Mouse (Mus musculus): ENCODE data around the gene Strn. TPM values are rescaled to one million over a fixed set of nuclear protein-coding genes. Genes with fewer than 3 reads are reported as not detected.
A peak's percentile ranks its signal among the peaks of the same experiment; 100 is the strongest.

Gene Strn
- 10 to 100 TPM; 22.5 to 23.0 TPM for total RNA-seq (2021)
- long read RNA-seq, experiment 1, full-length matches to known transcripts = 6 of 14 reads
- long read RNA-seq, experiment 1, partial matches to known transcripts = 2 of 14 reads
- long read RNA-seq, experiment 1, other reads (novel, unspliced or antisense) = 6 of 14 reads
- long read RNA-seq, experiment 2, partial matches to known transcripts = 1 of 3 reads
- long read RNA-seq, experiment 2, other reads (novel, unspliced or antisense) = 2 of 3 reads

GRCm38 (mm10) chr17:78737096-78737495, at the start of gene Strn:
Gene Strn, minus strand, starts transcription at chr17:78737196.
- no peak for DNase-seq

GRCm38 (mm10) chr17:78778765-78779164, 41.8 kb upstream of the Strn start:
- no peak for DNase-seq

GRCm38 (mm10) chr17:78772317-78772716, 35.3 kb upstream of the Strn start:
- DNase-seq = no peak

- DNase-seq = no peak
These were observed 33.9 kb upstream of the Strn start for GRCm38 (mm10) chr17:78770932-78771331.

- peak in 1 of 2 experiments; percentile 26 for DNase-seq
These were observed 32.3 kb upstream of the Strn start for GRCm38 (mm10) chr17:78769341-78769740.

GRCm38 (mm10) chr17:78768937-78769336, 31.9 kb upstream of the Strn start:
- peak in 1 of 2 experiments; percentile 35 for DNase-seq

DNA sequence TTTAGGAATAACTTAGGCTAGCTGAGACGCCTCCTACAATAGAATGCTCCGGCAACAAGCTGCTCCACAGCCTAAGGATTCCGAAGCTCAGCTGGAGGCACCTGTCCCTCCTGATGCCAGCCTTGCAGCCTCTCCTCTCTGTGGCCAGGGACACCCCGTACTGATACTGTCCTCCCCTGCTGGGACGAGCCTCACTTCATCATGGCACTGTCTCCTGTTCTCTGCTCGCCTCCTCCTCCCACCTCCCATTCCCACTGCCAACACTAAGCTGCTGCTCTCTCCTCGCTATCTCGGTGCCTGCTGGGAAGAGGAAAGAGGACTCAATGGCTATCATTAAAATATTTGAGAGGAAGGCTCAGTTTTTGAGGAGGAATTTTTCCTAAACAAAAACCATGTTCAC, 30.6 kb upstream of the Strn start:
- peak in 1 of 2 experiments; percentile 46 for DNase-seq

GRCm38 (mm10) chr17:78766084-78766483, 29.1 kb upstream of the Strn start:
- DNase-seq = no peak

DNA sequence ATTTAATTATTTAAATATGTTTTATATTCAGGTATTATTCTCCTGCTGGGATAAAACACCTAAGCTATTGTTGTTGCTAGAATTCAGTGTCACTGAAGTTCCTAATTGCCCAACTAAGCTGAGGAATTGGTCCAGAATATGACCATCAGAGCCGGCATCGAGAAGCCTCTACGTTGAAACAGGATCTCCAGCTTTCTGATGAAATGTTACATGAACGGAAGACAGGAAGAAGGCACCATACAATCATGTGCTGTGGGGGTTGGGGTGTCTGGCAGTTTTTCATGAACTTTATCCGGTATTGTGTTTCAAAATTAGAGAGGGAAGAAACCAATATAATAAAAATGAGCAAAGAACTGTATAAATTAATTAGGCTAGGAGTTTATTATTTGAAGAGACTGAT, 26.3 kb upstream of the Strn start:
- no peak for DNase-seq

- no peak for DNase-seq
These were observed 16.1 kb upstream of the Strn start for GRCm38 (mm10) chr17:78752938-78753655.

GRCm38 (mm10) chr17:78752064-78752463, 15.1 kb upstream of the Strn start:
- DNase-seq = no peak

- DNase-seq = no peak
These were observed 11.4 kb upstream of the Strn start for GRCm38 (mm10) chr17:78748440-78748839.

GRCm38 (mm10) chr17:78738416-78738815, 1.4 kb upstream of the Strn start:
- no peak for DNase-seq

- DNase-seq = no peak
These were observed 775 bp upstream of the Strn start for GRCm38 (mm10) chr17:78737771-78738170.

DNA sequence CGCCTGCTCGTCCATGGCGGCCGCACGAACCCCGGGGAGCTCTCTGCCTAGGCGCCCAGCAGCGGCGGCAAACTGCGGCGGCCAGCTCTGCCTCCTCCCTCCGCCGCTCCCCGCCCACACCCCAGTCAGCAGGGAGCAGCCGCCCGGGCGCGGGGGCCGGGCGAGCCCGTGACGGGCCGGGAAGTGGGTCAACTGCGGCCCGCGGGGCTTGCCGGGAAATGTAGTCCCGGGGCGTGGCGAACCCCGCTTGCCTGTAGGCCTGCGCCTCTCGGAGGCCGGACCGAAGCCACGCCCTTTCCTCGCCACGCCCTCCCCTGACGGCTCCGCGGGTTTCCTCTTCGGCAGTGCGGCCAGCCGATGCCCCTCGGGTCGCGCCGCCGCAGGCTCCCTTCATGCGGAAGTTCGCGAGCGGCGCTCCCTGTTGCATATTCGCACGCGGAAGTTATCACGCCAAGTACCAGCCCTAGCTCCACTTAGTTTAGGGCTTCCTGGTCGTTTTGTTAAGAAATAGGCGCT, 465 bp downstream of the Strn start:
- peak; percentile 99 to 100 for DNase-seq

DNA sequence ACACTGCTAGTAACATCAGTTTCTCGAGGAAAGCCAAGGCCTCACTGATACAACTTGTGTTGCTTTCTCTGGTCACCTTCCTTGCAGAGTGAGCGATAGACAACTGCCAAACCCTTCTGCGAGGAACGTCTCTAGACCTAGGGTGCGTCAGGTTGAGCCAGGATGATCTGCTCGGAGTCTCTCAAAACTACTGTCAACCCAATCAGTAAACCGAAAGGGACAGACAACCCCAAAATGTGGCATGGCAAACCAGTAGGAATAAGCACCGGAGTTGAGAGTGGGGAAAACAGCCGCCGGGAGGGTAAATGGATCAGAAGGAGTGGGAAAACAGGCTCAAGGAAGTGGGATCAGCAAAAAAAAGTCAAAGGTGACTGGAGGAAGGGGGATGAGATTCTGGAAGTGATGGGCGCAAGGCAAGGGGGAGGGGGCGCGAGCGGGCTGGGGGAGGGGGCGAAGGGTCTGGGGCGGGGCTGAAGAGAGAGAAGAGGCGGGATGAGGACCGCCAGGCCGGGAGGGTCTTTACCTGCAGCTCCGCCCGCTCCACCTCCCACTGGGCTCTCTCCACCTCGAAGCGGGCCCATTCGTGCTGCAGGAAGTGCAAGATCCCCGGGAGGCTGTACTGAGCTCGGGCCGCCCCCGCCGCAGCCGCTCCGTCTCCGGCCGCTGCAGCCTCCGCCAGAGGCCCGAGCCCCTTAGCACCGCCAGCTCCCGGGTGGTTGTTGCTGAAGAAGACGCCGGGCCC, 1.1 kb downstream of the Strn start:
- DNase-seq = peak in 1 of 2 experiments; percentile 61

DNA sequence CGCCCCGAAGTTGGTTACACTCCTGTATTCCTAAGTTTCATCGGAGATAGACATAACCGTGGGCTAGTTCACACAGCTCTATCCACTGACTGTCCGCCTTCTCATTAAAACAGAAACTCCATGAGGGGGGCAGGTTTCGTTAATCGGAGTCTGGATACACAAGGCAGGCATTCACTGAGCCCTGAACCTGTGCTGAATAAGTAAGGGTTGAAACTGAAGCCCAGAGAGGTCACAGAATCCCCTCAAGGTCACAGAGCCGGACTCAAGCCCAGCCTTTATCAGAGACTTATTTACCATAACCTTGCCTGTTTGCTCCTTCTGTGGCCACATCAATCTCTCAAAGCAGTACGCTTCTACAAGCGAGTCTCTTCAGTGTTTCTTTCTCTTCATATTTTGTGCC, 2.2 kb downstream of the Strn start:
- no peak for DNase-seq

DNA sequence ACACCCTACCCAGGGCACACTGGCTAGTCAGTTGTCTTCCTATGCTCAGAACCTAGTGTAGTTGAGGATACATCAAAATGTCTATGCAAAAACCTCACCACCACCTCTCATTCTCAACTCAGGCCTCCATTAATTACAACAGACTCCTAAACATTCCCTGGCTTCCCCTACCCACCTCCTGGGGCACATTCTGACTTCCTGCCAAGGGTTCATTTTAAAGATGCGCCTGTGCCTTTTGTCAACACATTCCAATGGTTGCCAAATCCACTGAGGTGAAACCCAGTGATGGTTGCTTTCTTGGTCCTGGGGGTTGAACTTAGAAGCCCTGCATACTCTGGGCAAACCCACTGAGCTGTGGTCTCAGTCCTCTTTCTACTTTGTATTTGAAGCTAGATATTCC, 4.9 kb downstream of the Strn start:
- no peak for DNase-seq

- DNase-seq = no peak
These were observed 10.1 kb downstream of the Strn start for GRCm38 (mm10) chr17:78726746-78727449.

GRCm38 (mm10) chr17:78724461-78725055, 12.4 kb downstream of the Strn start:
- DNase-seq = no peak

DNA sequence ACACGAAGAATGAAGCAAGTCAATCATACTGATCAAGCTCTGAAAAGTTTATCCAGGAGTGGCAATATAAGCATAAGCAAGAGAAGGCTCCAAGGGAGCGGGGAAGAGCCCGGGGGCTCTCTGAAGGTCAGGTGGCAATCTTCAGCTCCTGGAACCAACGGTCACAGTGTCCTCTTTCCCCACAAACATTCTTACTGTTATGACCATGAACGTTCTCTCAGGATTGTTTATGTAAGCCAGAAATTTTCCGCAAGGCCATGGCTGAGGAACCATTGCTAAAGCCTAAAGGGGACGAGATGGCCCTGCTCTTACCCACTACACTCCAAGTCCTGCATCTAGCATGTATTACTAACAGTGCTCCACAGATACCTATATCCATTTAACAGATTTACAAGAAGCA, 15.3 kb downstream of the Strn start:
- DNase-seq = no peak

- DNase-seq = no peak
These were observed 17.9 kb downstream of the Strn start for GRCm38 (mm10) chr17:78719086-78719485.
